Mouse (Mus musculus) testis, adult 2 months (tissue): ENCODE data around the gene Ap3b1.

Source experiments
- CTCF ChIP-seq: fragments of 200-500 bp; IDR thresholded peaks from 2 replicates; pipeline ENCODE4 v1.5.1; 2012; ENCODE audit warnings: low read depth, mild to moderate bottlenecking, inconsistent platforms, low read length, moderate library complexity; ENCODE audit not compliant: control insufficient read depth, insufficient read depth, insufficient replicate concordance
- POLR2A ChIP-seq: fragments of 200-500 bp; IDR thresholded peaks from 2 replicates; pipeline ENCODE4 v1.6.1; 2012; ENCODE audit warnings: low read depth, mild to moderate bottlenecking, inconsistent platforms, low read length, moderate library complexity; ENCODE audit not compliant: control insufficient read depth

GRCm38 (mm10) chr13:94529138-94529537 lies 170.4 kb downstream of the Ap3b1 start:
- TF ChIP-seq CTCF (no peak), POLR2A (no peak)
